ENCODE assay signal across 13 mouse cellular contexts in the genomic region with DNA sequence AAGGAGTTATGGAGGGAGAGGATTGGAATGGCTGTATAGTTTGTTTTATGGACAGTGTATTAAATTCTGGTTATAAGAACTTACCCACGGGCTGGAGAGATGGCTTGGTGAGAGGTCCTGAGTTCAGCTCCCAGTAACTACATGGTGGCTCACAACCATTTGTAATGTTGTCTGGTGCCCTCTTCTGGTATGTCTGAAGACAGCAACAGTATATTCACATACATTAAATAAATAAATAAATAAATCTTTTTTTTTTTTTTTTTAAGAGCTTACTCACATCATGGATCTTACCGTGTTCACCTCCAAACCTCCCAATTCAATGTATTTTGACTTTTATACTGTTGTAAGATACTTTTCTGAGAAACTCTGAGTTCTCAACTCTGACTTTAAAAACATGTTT.
DNase-seq lines count a peak whose midpoint lies in the region; ATAC-seq and TF ChIP-seq lines count a peak whose summit lies in the region.
"Had no signal": no experiment of that assay in that cellular context is flagged by ENCODE, and none has a peak within 500 bp of the region (broad histone marks: within the 10 kb centered on the region; RNA-seq: fewer than 3 reads in every experiment).

No protein-coding gene starts in this region.

- H3K9me3 ChIP-seq in intestine, postnatal 0 days (ENCODE audit: control insufficient read depth), result no peaks in the 10 kb centered on the region
- H3K9me3 ChIP-seq in intestine, embryonic 15.5 days, result no peaks in the 10 kb centered on the region
- no peaks in the 10 kb centered on the region for H3K9me3 ChIP-seq in CH12.LX (replicated peaks; ENCODE audit: low read length)
- H3K9me3 ChIP-seq: forebrain, embryonic 12.5 days had no signal

- TF ChIP-seq RAD21 in CH12.LX (IDR thresholded peaks at IDR 0.05; ENCODE audit: low read depth, low read length), result peak; percentile 26

- H3K79me2 ChIP-seq in CH12.LX (replicated peaks; ENCODE audit: control insufficient read depth, extremely low read depth, insufficient read depth, poor library complexity, severe bottlenecking), result no peaks in the 10 kb centered on the region

- no peak overlapping the region for H3K4me3 ChIP-seq in intestine, postnatal 0 days (ENCODE audit: low read depth, low read length)
- H3K4me3 ChIP-seq in intestine, embryonic 15.5 days (replicated peaks), result no peak overlapping the region
- H3K4me3 ChIP-seq in CH12.LX (replicated peaks in 1 of 3; ENCODE audit: low read depth in 2 of 3, low read length in 2 of 3, poor library complexity in 1 of 3), result no peak overlapping the region
- H3K4me3 ChIP-seq in cortical plate, adult 2 months (ENCODE audit: insufficient read depth, low read length), result no peak overlapping the region
- H3K4me3 ChIP-seq: forebrain, embryonic 12.5 days had no signal

- H3K9ac ChIP-seq in intestine, postnatal 0 days (ENCODE audit: low read depth, low read length), result no peak overlapping the region
- H3K9ac ChIP-seq in intestine, embryonic 15.5 days, result no peak overlapping the region
- H3K9ac ChIP-seq in CH12.LX (ENCODE audit: insufficient read depth, low read depth), result no peak overlapping the region
- H3K9ac ChIP-seq: forebrain, embryonic 12.5 days had no signal

- no peaks in the 10 kb centered on the region for H3K4me1 ChIP-seq in intestine, postnatal 0 days (replicated peaks; ENCODE audit: control insufficient read depth, insufficient read depth, low read length)
- H3K4me1 ChIP-seq in intestine, embryonic 15.5 days (replicated peaks), result no peaks in the 10 kb centered on the region
- H3K4me1 ChIP-seq in CH12.LX (ENCODE audit: control insufficient read depth in 1 of 2, insufficient read depth in 2 of 2), result peaks cover 0 to 16% of the 10 kb centered on the region in 2 experiments; a peak in 2 of 4 replicates
- no peaks in the 10 kb centered on the region for H3K4me1 ChIP-seq in cortical plate, adult 2 months (ENCODE audit: control insufficient read depth, insufficient read depth, low read length)
- H3K4me1 ChIP-seq: forebrain, embryonic 12.5 days had no signal

- no peak for TF ChIP-seq EP300 in CH12.LX (IDR thresholded peaks at IDR 0.05; ENCODE audit: low read length)

- no peak overlapping the region for H3K4me2 ChIP-seq in intestine, postnatal 0 days (replicated peaks; ENCODE audit: low read depth)
- H3K4me2 ChIP-seq in intestine, embryonic 15.5 days (replicated peaks), result no peak overlapping the region
- H3K4me2 ChIP-seq in CH12.LX (ENCODE audit: insufficient read depth, low read depth, poor library complexity, severe bottlenecking), result no peak overlapping the region
- H3K4me2 ChIP-seq: forebrain, embryonic 12.5 days had no signal

- no peaks in the 10 kb centered on the region for H3K27me3 ChIP-seq in intestine, postnatal 0 days (replicated peaks; ENCODE audit: control insufficient read depth, insufficient read depth, low read length)
- H3K27me3 ChIP-seq in intestine, embryonic 15.5 days (replicated peaks), result no peaks in the 10 kb centered on the region
- no peaks in the 10 kb centered on the region for H3K27me3 ChIP-seq in CH12.LX (replicated peaks)
- H3K27me3 ChIP-seq: forebrain, embryonic 12.5 days had no signal

- 85% methylated on average over 2 of the region's 2 CpGs for WGBS in intestine, postnatal 0 days
- 89% methylated on average over 2 of the region's 2 CpGs for WGBS in intestine, embryonic 15.5 days

- TF ChIP-seq CTCF in intestine, postnatal 0 days (IDR thresholded peaks at IDR 0.05; ENCODE audit: low read depth), result peak; percentile 61
- TF ChIP-seq CTCF in CH12.LX (conservative IDR thresholded peaks at IDR 0.05 in 1 of 2, IDR thresholded peaks at IDR 0.05 in 1 of 2; ENCODE audit: low read depth in 2 of 2, low read length in 2 of 2), result peak in 1 of 2 experiments; percentile 37; a peak in 2 of 4 replicates
- 0 out of 2 replicates have a peak, but pooled peaks have one; percentile 9 for TF ChIP-seq CTCF in cortical plate, adult 2 months (IDR thresholded peaks at IDR 0.05; ENCODE audit: extremely low read depth, insufficient read depth, low read length)

- dilution Hi-C loops in CH12.LX (cut with MboI; ENCODE audit: extremely low pct_ligation_motif_present, extremely low pct_unique_long_range_greater_than_20kb, low sequenced_read_pairs), result no loop called here

- in situ Hi-C loops in CH12.LX (cut with MboI; ENCODE audit: low pct_ligation_motif_present, low pct_unique_long_range_greater_than_20kb, low sequenced_read_pairs), result no loop called here

- no peak for TF ChIP-seq POLR2A in CH12.LX (IDR thresholded peaks at IDR 0.05; ENCODE audit: low read depth, low read length)
- no peak for TF ChIP-seq POLR2A in cortical plate, adult 2 months (IDR thresholded peaks at IDR 0.05; ENCODE audit: extremely low read depth, insufficient read depth, low read length)

- H3K36me3 ChIP-seq in intestine, postnatal 0 days (ENCODE audit: control insufficient read depth, insufficient read depth), result no peaks in the 10 kb centered on the region
- no peaks in the 10 kb centered on the region for H3K36me3 ChIP-seq in intestine, embryonic 15.5 days
- H3K36me3 ChIP-seq in CH12.LX (replicated peaks in 1 of 2; ENCODE audit: control insufficient read depth in 1 of 2, insufficient read depth in 1 of 2, low read length in 1 of 2), result peaks cover 0 to 5% of the 10 kb centered on the region in 2 experiments
- H3K36me3 ChIP-seq: forebrain, embryonic 12.5 days had no signal

- H3K27ac ChIP-seq in intestine, postnatal 0 days (ENCODE audit: low read depth, low read length), result no peak overlapping the region
- no peak overlapping the region for H3K27ac ChIP-seq in intestine, embryonic 15.5 days
- no peak overlapping the region for H3K27ac ChIP-seq in CH12.LX (ENCODE audit: insufficient read depth, low read depth)
- no peak overlapping the region for H3K27ac ChIP-seq in cortical plate, adult 2 months (ENCODE audit: insufficient read depth, low read length)
- H3K27ac ChIP-seq: forebrain, embryonic 12.5 days; macrophage had no signal

- DNase-seq in 416B (ENCODE audit: low read depth), result peak; percentile 63
- DNase-seq in CH12.LX (ENCODE audit: extremely low read depth), result no peak
- no peak for DNase-seq in right cerebral cortex, postnatal 10 days (ENCODE audit: low spot score in 2 of 2)
- DNase-seq in yolk sac, embryonic 10.5 days (ENCODE audit: low spot score), result no peak
- DNase-seq: cerebellum, postnatal 25 days; heart, postnatal 4 days; kidney, adult 9 months; layer of hippocampus, postnatal 36 days had no signal

- no peak for ATAC-seq in intestine, postnatal 0 days
- no peak for ATAC-seq in intestine, embryonic 15.5 days

TF ChIP-seq in CH12.LX, 34 proteins besides CTCF, POLR2A, EP300 and RAD21:
- TF ChIP-seq TBP (conservative IDR thresholded peaks at IDR 0.05; ENCODE audit: low read depth, low read length) (no peak), ZNF384 (IDR thresholded peaks at IDR 0.05; ENCODE audit: low read depth, low read length) (peak; percentile 63)
